Mouse (Mus musculus) kidney, embryonic 16.5 days (tissue): Measurements from ENCODE around the gene Acvr1b. TPM values are rescaled to one million over a fixed set of nuclear protein-coding genes. Genes with fewer than 3 reads are reported as not detected.

Experiments used
- ATAC-seq: fragments of 200-750 bp; cut with Nextera tagmentation; 2 replicates; pipeline ENCODE4 v1.8.0; 2017; ENCODE audit warnings: moderate TSS enrichment; ENCODE audit not compliant: low FRiP score, low TSS enrichment
- H3K27ac ChIP-seq: fragments of 300-500 bp; sonication (generic); 2 replicates; pipeline ENCODE4 v1.5.1; 2014; ENCODE audit warnings: low read length
- H3K27me3 ChIP-seq: fragments of 300-500 bp; sonication (generic); 2 replicates; pipeline ENCODE4 v1.6.1; 2014; ENCODE audit warnings: low read length, control low read depth, mixed read lengths; ENCODE audit not compliant: insufficient read depth
- H3K36me3 ChIP-seq: fragments of 300-500 bp; sonication (generic); 2 replicates; pipeline ENCODE4 v1.6.1; 2014; ENCODE audit warnings: low read length, control low read depth, mixed read lengths; ENCODE audit not compliant: insufficient read depth
- H3K4me1 ChIP-seq: fragments of 300-500 bp; sonication (generic); 2 replicates; pipeline ENCODE4 v1.6.1; 2014; ENCODE audit warnings: low read length, control low read depth, mixed read lengths; ENCODE audit not compliant: insufficient read depth
- H3K4me2 ChIP-seq: fragments of 300-500 bp; sonication (generic); replicated peaks from 2 replicates; pipeline ENCODE4 v1.6.1; 2014; ENCODE audit warnings: low read depth, low read length
- H3K4me3 ChIP-seq: fragments of 300-500 bp; sonication (generic); 2 replicates; pipeline ENCODE4 v1.5.1; 2014; ENCODE audit warnings: mild to moderate bottlenecking, low read length
- H3K9ac ChIP-seq: fragments of 300-500 bp; sonication (generic); replicated peaks from 2 replicates; pipeline ENCODE4 v1.6.1; 2014; ENCODE audit warnings: low read length
- H3K9me3 ChIP-seq: fragments of 300-500 bp; sonication (generic); 2 replicates; pipeline ENCODE4 v1.6.1; 2016; ENCODE audit warnings: low read length, control low read depth
- WGBS: fragments of 180-500 bp; shearing (Covaris S2); extraction: QIAGEN DNeasy Blood & Tissue Kit; methylation state at CpG from one replicate; pipeline ENCODE4 v1.1.7; 2014; 5-methylcytosine and 5-hydroxymethylcytosine counted together
- polyA plus RNA-seq: library from polyadenylated mRNA; unstranded; fragments of >200 nt; fragmentation: Nextera tagmentation; extraction: Ambion mirVana; gene quantifications from 2 replicates; pipeline ENCODE4 v1.2.1, GENCODE M21; 2015

Gene Acvr1b
- polyA plus RNA-seq, 1 experiment from 2014 or later: 8.8 TPM

- H3K9me3 ChIP-seq: no peaks in the 10 kb centered on the region
Observed at GRCm38 (mm10) chr15:101192651-101193050, 18.8 kb downstream of the Acvr1b start.

GRCm38 (mm10) chr15:101193971-101194370, 20.1 kb downstream of the Acvr1b start:
- H3K4me1 ChIP-seq: peaks cover 80% of the 10 kb centered on the region
- WGBS: 85% methylated on average over 6 of the region's 6 CpGs

More at GRCm38 (mm10) chr15:101192651-101193050, 18.8 kb downstream of the Acvr1b start:
- ATAC-seq: no peak
- no peak overlapping the region for H3K4me2 ChIP-seq
- peaks cover 25% of the 10 kb centered on the region for H3K36me3 ChIP-seq
- H3K27ac ChIP-seq: no peak overlapping the region
- no peak overlapping the region for H3K9ac ChIP-seq
- no peak overlapping the region for H3K4me3 ChIP-seq
- WGBS: 84% methylated on average over 7 of the region's 7 CpGs
- peaks cover 73% of the 10 kb centered on the region for H3K4me1 ChIP-seq
- H3K27me3 ChIP-seq: no peaks in the 10 kb centered on the region

GRCm38 (mm10) chr15:101194951-101195823, 21.3 kb downstream of the Acvr1b start:
- Histone ChIP-seq H3K4me2 (no peak overlapping the region), H3K27me3 (no peaks in the 10 kb centered on the region), H3K27ac (peak overlapping the region; percentile 85), H3K4me1 (peaks cover 78% of the 10 kb centered on the region), H3K36me3 (peaks cover 37% of the 10 kb centered on the region), H3K4me3 (no peak overlapping the region), H3K9me3 (no peaks in the 10 kb centered on the region), H3K9ac (no peak overlapping the region)
- 68% methylated on average over 16 of the region's 16 CpGs for WGBS
- peak; percentile 74 for ATAC-seq

More at GRCm38 (mm10) chr15:101193971-101194370, 20.1 kb downstream of the Acvr1b start:
- ATAC-seq: no peak
- Histone ChIP-seq H3K27ac (peak overlapping the region; percentile 85), H3K36me3 (peaks cover 28% of the 10 kb centered on the region), H3K9ac (no peak overlapping the region), H3K4me3 (no peak overlapping the region), H3K4me2 (no peak overlapping the region), H3K9me3 (no peaks in the 10 kb centered on the region), H3K27me3 (no peaks in the 10 kb centered on the region)

- Histone ChIP-seq H3K9ac (no peak overlapping the region), H3K4me3 (no peak overlapping the region), H3K4me2 (no peak overlapping the region), H3K9me3 (no peaks in the 10 kb centered on the region), H3K27ac (peak overlapping the region; percentile 83), H3K36me3 (peaks cover 47% of the 10 kb centered on the region), H3K4me1 (peaks cover 67% of the 10 kb centered on the region), H3K27me3 (no peaks in the 10 kb centered on the region)
- WGBS: 88% methylated on average over 8 of the region's 8 CpGs
- ATAC-seq: no peak
Observed at GRCm38 (mm10) chr15:101196079-101196795, 22.4 kb downstream of the Acvr1b start.

- ATAC-seq: no peak
- Histone ChIP-seq H3K9me3 (no peaks in the 10 kb centered on the region), H3K4me1 (peaks cover 60% of the 10 kb centered on the region), H3K27ac (peak overlapping the region; percentile 82; the same call in 1 of the 2 replicates), H3K4me3 (no peak overlapping the region), H3K4me2 (no peak overlapping the region), H3K9ac (no peak overlapping the region), H3K36me3 (peaks cover 53% of the 10 kb centered on the region), H3K27me3 (no peaks in the 10 kb centered on the region)
Observed at GRCm38 (mm10) chr15:101196961-101197360, 23.1 kb downstream of the Acvr1b start.

- H3K9ac ChIP-seq: 0 out of 2 replicates have a peak overlapping the region, but pooled peaks have one; percentile 13
- H3K4me1 ChIP-seq: peaks cover 53% of the 10 kb centered on the region
- no peaks in the 10 kb centered on the region for H3K9me3 ChIP-seq
- 70% methylated on average over 15 of the region's 15 CpGs for WGBS
- no peak overlapping the region for H3K4me2 ChIP-seq
- no peak overlapping the region for H3K4me3 ChIP-seq
- H3K27ac ChIP-seq: peak overlapping the region; percentile 82
- ATAC-seq: peak; percentile 17; the same call in 1 of the 2 replicates
- H3K36me3 ChIP-seq: peaks cover 58% of the 10 kb centered on the region
- H3K27me3 ChIP-seq: no peaks in the 10 kb centered on the region
Observed at GRCm38 (mm10) chr15:101197497-101198179, 23.8 kb downstream of the Acvr1b start.

GRCm38 (mm10) chr15:101198218-101198617, 24.4 kb downstream of the Acvr1b start:
- 15% methylated on average over 3 of the region's 3 CpGs for WGBS
- Histone ChIP-seq H3K4me3 (no peak overlapping the region), H3K9ac (no peak overlapping the region), H3K36me3 (peaks cover 64% of the 10 kb centered on the region), H3K27me3 (no peaks in the 10 kb centered on the region), H3K9me3 (no peaks in the 10 kb centered on the region), H3K4me2 (no peak overlapping the region), H3K27ac (peak overlapping the region; percentile 82), H3K4me1 (peaks cover 49% of the 10 kb centered on the region)
- ATAC-seq: peak; percentile 83

- H3K4me2 ChIP-seq: no peak overlapping the region
- no peaks in the 10 kb centered on the region for H3K27me3 ChIP-seq
- H3K9ac ChIP-seq: no peak overlapping the region
- WGBS: 85% methylated on average over 14 of the region's 14 CpGs
- H3K36me3 ChIP-seq: peaks cover 70% of the 10 kb centered on the region
- no peak for ATAC-seq
- H3K9me3 ChIP-seq: no peaks in the 10 kb centered on the region
- peak overlapping the region; percentile 55; the same call in 1 of the 2 replicates for H3K27ac ChIP-seq
- H3K4me1 ChIP-seq: peaks cover 44% of the 10 kb centered on the region
- no peak overlapping the region for H3K4me3 ChIP-seq
Observed at GRCm38 (mm10) chr15:101198850-101199249, 25.0 kb downstream of the Acvr1b start.

GRCm38 (mm10) chr15:101200777-101201295, 27.0 kb downstream of the Acvr1b start:
- Histone ChIP-seq H3K4me2 (no peak overlapping the region), H3K36me3 (peaks cover 57% of the 10 kb centered on the region), H3K4me1 (peaks cover 26% of the 10 kb centered on the region), H3K4me3 (no peak overlapping the region), H3K9me3 (no peaks in the 10 kb centered on the region), H3K9ac (no peak overlapping the region), H3K27me3 (no peaks in the 10 kb centered on the region), H3K27ac (no peak overlapping the region)
- no peak for ATAC-seq
- WGBS: 97% methylated on average over 9 of the region's 9 CpGs
